Mouse (Mus musculus) testis, adult 2 months (tissue): ENCODE data around the gene Aplp2.

Source experiments
- CTCF ChIP-seq: fragments of 200-500 bp; IDR thresholded peaks from 2 replicates; pipeline ENCODE4 v1.5.1; 2012; ENCODE audit warnings: low read depth, mild to moderate bottlenecking, inconsistent platforms, low read length, moderate library complexity; ENCODE audit not compliant: control insufficient read depth, insufficient read depth, insufficient replicate concordance
- POLR2A ChIP-seq: fragments of 200-500 bp; IDR thresholded peaks from 2 replicates; pipeline ENCODE4 v1.6.1; 2012; ENCODE audit warnings: low read depth, mild to moderate bottlenecking, inconsistent platforms, low read length, moderate library complexity; ENCODE audit not compliant: control insufficient read depth

GRCm38 (mm10) chr9:31236079-31236478 lies 24.5 kb upstream of the Aplp2 start:
- TF ChIP-seq CTCF (no peak), POLR2A (no peak)
